Mouse (Mus musculus) ovary, postnatal 36 days (tissue): ENCODE results near the gene 4931422A03Rik.
"Not testable (repeated sequence)": the region's sequence is repeated elsewhere in the genome, so short reads cannot be mapped to it uniquely, and the experiment has no call there.

Experiments
- DNase-seq: peaks from one replicate; pipeline ENCODE4 v3.0.0; 2022; ENCODE audit warnings: low spot score, mixed read lengths

The 4931422A03Rik gene

DNA sequence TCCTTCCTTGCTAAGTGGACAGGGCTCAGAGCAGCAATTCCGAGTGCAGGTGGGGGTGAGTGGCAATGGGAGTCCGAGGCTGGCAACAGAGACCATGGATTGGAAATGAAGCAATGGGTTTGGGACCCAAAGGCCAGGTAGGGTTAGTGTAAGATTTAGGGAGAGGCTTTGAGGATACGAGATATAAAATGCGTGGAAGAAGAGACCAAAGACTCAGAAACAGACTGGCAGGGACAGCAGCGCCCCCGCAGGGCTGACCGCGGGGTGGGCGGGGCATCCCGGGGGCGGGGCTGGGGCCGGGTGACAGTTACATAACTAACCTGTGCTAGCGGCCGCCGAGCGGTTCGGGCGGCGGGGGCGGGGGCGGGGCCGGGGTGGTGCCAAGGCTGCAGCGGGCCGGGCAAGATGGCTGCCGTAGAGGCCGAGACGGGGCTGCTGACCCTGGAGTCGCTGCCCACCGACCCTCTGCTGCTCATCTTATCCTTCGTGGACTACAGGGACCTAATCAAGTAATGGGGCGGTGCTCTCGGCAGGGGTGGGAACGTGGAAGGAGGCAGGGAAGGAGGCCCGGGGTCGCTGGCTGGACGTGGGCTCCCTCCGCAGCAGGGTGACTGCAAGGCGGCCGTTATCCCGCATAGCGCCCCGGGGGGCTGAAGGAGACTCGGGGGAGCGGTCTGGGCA is 563 bp downstream of the 4931422A03Rik start, which contains the start of gene Fbxo3:
Gene Fbxo3, plus strand, starts transcription at position 264 of the 681 bp plus-strand sequence.
- DNase-seq, result peak; percentile 90

DNA sequence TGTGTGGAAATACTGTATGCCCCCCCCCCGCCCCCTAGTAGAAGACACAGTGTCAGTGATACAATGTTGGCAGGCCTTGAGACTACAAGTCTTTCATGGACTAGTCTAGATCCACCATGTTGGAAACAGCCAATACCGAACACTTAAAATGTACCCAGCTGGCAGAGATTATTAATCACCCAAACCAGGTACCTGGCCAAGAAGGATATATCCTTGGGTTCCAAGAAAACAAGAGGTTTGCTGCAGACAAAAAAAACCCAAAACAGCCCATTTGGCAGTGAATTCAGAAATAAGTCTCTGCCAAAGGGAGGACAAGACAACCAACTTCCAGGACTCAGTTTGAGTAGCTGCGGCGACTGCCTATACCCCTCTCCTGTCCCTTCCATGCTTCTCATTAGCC is 3.5 kb downstream of the 4931422A03Rik start:
- DNase-seq, result no peak

DNA sequence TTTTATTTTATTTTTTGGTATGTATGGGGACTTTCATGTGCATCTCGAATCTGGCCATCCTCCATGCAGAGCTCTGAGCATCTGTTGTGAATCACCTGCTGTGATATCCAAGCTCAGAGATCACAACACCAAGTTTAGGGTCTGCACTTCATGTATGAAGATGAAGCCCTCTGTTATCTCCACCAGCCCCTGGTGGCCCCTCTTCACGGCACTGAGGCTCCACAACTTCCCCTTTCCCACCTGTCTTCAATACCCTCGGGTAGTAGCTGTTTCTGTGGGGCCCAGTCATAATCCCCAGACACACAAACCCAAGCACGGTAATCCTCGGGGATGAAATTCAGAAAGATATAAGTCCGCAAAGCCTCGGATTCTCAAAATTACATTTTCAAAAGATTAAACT is 5.1 kb downstream of the 4931422A03Rik start:
- DNase-seq, result no peak

DNA sequence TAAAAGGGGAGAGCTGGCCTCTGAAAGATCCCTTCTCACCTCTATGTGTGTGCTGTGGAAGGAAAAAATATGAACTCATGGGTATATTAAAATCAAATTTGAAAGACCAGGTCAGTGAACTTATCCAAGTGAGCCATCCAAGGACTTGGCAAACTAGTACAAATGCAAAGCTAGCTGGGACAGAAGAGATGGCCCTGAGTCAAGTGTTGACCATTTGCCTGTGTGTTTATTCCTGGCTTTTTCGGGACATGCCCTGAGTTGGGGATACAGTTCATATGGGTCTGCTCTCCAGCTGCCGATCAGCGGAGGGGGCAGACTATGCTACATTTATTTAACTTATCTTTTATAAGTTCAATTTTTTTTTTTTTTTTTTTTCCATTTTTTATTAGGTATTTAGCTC is 19.3 kb downstream of the 4931422A03Rik start:
- DNase-seq, result not testable (repeated sequence)

DNA sequence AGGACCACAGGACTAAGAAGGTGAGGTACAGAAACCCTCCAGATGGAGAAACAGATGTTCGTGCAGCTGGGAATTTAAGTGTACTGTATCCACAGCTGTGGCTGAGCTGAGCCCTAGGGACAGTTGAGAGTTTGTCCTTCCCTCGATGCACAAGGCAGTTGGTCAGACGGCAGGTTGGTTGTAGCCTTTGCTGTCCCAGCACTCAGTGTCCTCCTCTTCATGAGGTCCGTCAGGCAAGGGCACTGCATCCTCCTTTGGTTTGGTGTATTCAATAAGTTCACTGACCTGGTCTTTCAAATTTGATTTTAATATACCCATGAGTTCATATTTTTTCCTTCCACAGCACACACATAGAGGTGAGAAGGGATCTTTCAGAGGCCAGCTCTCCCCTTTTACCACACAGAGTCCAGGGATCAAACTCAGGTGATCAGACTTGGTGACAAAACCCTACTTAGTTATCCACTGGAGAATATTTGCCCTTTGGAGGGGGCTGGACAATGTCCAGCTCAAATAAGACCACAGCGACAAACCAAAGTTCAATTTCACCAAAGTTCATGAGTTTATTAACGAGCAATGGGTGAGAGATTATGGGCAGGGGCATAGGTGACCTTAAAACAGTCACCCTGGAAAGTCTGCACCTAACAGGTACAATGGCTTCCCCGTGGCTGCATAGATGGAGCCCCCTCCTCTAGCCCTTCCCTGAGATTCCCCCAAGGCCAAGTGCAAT is 20.2 kb downstream of the 4931422A03Rik start:
- no peak for DNase-seq

DNA sequence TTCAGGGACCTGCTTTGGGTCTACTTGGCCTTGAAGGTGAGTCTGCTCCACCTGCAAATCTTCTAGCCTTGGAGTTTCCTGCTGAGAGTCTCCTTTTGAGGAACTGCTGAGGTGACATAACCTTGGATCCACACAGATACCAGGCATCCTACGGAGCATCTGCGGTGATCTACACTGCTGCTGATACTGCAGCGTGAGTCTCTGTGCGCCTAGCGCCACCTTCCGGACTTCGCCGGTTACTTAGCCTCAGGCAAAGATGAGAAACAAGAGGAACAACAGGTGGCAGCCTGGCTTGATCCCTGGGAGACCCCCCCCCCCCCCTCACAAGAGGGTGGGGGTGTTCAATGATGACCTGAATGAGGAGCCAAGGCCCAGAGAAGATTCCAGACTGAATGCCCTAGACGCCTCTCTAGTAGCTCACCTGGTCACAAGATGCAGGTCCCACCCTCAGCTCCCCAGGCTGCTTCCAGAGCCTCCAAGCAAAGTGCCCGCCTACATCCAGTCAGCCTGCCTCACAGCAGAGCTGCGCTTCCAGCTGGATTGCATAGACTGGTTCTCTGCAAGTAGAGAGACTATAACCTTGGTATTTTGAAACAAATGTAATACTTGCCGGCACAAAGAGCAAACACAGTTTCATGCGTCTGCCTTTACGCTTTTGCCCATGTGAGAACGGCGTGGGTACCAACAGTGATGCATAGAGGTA is 25.3 kb downstream of the 4931422A03Rik start:
- DNase-seq, result peak; percentile 50

DNA sequence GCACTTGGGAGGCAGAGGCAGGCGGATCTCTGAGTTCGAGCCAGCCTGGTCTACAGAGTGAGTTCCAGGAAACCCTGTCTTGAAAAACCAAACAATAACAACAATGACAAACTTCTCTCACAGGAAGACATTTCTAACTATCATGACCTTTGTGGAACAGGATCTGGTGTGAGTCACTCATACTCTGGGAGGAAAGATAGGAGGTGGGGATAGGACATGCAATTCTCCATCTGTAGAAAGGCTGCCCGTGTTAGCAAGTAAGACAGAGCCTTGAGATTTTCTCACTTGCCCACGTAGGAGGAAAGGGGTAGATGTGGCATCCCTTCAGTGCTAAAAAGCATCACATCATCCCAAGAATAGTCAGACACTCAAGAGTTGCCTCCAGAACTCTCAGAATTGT is 26.3 kb downstream of the 4931422A03Rik start:
- no peak for DNase-seq

DNA sequence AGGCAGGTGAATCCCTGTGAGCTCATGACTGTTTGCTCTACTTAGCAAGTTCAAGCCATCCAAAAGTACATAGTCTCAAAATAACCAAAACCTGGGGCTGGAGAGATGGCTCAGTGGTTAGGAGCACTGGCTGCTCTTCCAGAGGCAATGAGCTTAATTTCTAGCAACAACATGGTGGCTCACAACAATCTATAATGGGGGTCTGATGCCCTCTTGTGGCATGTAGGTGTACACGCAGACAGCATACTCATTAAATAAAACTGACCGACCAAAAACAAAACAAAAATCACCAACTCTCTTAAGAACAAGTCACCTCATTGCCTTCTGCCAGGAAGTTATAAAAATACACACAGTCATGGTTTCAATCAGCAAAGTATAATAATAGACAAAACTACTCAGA is 27.1 kb downstream of the 4931422A03Rik start:
- DNase-seq, result no peak

DNA sequence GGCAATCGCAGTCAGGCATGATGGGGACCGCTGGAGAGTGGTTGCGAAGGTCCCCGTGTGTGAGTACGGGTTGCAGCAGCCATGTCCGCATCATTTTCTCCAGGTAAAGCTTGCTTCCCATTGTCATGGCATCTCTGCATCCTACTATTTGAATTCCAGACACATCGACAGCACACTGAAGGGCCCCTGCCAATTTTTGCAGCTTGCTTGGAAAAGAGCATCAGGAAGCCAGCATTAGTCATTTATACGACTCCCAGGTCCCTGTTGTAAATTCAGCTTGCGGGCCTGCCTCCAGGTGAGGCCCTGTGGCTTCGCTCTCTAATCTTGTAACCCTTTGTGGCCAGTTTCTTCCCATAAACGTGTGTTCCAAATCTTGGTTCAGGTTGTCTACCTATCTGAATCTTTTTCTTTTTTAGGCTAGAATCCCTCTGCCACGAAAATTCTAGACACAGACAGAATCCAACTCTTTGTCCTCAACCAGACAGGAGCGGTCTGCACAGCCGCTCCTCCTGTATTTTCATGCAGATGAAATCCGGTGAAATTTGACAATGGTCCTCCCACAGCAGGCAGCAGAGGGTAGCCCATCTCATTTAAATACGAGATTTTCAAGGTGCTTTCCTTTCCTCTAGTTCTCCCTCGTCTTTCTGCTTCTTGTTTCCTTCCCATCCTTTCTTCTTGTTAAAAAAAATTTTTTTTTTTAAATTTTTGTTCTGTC is 35.4 kb downstream of the 4931422A03Rik start:
- no peak for DNase-seq

DNA sequence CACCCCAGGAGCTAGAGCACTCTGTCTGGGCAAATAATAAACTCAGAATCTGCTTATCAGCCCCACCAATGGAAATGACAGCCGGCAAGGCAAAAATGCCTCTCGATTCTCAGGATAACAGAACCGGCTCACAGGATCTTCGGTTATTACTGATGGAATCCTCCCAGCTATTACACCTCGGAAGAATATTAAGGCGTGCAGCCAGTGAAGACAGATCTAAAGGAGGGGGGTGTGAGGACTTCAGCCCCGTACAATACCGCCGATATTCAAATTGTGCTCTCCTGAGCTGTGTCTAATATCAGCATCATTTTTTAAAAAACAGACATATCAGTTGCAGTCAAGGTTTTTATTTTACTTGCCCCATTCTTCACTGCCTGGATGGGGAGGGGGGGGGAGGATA is 36.0 kb downstream of the 4931422A03Rik start:
- DNase-seq, result no peak

DNA sequence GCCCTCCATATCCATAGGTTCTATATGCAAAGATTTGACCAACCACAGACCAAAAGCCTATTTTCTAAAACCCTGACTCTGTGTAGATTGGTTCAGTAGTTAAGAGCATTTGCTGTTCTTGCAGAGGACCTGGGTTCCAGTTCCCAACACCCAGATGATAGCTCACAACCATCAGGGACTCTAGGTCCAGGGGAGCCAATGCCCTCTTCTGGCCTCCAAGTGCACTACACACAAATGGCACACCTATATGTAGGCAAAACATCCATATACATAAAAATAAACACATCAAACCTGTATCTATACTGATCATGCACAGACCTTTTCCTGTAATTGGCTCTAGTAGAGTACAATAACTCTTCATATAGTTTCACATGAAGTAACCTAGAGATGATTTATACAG is 36.9 kb downstream of the 4931422A03Rik start:
- DNase-seq, result no peak

DNA sequence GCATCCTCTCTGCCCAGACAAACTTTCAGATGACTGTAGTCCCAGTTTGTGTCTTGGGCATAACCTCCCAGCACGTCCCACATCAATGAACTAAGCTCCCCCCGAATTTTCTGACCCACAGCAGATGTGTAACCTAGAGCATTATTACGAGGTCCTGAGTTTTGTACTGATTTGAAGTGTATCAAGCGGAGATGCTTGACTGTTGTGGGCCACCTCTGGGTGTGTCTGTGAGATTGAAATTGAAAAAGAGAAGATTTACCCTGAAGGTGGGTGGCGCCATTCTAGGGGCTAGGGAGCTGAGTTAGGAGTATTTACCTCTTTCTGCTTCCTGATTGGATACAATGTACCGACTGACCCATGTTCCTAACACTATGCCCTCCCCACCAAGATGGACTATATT is 38.4 kb downstream of the 4931422A03Rik start:
- DNase-seq, result no peak

DNA sequence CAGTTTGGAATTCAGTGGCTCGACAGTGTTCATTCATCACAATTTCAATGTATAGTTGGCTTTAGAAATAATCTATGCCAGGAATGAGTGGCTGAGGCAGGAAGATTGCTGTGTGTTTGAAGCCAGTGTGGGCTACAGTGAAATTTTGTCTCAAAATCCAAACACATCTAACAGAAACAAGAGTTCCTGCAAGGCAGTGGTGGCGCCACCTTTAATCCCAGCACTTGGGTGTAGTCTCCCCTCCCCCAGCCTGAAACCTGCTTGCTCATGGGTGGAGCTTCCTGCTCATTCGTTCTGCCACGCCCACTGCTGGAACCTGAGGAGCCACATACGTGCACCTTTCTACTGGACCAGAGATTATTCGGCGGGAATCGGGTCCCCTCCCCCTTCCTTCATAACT is 40.6 kb downstream of the 4931422A03Rik start:
- DNase-seq, result not testable (repeated sequence)

DNA sequence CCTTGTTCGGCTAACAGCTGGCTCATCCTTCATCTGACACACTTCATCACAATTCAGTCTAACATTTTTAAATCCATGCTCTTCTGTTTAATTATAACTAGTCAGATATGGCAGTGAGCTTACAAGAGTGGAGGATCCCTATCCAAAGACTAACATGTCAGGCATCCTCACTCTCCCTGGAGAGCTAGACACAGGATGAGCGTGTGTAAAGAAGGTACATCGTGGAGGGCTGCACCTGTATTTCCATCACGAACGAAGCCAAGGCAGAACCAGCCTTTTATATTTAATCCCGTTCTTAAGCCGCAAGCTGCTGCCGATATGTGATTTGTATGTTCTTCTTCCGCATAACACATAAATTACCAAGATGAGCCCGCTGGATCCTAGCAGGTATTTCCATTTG is 45.0 kb downstream of the 4931422A03Rik start:
- DNase-seq, result no peak

DNA sequence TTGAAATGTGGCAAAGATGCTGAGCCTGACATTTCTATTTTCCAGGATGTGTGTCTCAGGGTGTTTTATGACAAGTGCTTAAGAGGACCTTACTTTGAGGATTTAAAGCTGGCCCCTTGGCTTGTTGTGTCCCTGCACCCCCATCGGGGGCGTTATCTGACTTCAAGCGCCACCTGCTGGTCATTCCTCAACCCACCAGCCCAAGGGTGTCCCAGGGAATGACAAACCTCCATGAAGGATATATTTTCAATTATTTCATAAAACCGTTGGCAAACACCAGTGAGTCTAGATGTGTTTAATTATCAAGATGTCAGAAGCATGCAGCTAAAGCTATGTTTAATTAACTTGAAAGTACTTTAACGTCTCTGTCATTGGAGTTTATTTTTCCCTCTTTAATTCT is 45.9 kb downstream of the 4931422A03Rik start:
- peak; percentile 74 for DNase-seq

DNA sequence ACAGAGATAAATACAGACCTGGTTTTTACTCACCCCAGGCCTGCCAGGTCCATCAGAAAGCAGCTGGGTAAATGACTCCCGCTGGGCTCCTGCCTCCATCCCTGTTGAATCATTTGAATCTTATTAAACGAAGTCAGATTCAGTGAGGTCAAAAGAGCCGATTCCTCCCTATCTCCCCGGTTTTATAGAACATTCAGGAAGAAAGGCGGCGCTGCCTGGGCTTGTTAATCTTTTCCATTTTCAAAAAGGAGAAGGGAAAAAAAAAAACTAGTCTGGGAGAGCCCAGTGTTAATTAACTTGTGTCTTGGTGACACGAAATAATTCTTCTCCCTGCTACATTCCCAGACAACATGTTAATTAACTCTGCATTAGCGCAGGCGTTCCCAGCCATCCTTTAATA is 50.4 kb downstream of the 4931422A03Rik start:
- DNase-seq, result no peak

DNA sequence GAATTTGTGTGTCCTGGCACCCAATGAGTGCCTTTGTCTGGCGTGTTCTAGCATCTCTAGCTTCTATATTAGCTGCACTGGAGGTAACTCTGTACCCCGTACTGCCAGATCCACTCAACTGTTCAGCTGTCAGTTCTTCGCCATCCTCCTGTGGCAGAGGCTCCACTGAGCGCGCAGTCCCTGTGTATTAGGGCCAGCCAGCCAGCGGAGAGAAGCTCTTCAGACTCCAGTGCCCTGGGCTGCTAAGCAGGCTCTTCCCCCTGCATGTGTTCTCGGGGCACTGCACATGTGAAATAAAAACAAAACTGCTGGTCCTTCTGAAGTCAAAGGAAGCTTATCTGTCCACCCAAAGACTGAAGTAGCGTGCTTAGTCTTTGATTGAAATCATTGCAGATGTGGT is 50.9 kb downstream of the 4931422A03Rik start:
- no peak for DNase-seq

DNA sequence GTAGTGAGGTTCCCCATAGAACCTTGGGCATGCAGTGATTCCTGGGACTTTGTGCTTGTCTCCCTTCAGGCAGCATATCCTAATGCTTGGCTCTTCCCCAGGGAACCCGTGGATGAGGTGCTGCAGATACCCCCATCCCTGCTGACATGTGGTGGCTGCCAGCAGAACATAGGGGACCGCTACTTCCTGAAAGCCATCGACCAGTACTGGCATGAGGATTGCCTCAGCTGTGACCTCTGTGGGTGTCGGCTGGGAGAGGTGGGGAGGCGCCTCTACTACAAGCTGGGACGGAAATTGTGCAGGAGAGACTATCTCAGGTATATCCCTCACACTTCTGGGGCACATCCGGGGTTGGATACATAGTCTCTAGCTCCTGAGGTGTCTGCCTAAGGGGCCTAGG is 52.3 kb downstream of the 4931422A03Rik start:
- no peak for DNase-seq

DNA sequence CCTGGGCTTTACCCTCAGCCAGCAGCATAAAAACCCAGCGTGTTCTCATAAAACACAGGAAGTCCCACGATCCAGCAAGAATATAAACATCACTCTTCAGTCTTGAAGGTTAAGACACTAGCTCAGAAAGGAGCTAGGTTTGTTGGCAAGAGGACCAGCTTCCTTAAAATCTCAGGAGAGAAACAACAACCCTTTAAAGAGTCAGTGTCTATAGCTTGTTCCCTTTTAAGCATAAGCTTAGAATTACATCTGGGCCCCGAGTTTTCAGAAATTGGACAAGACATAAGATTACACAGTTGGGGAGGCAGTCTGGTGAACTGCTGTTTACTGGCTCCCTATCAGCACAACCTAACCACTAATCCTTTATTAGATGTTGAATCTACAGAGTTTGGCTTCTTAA is 56.3 kb downstream of the 4931422A03Rik start:
- no peak for DNase-seq

DNA sequence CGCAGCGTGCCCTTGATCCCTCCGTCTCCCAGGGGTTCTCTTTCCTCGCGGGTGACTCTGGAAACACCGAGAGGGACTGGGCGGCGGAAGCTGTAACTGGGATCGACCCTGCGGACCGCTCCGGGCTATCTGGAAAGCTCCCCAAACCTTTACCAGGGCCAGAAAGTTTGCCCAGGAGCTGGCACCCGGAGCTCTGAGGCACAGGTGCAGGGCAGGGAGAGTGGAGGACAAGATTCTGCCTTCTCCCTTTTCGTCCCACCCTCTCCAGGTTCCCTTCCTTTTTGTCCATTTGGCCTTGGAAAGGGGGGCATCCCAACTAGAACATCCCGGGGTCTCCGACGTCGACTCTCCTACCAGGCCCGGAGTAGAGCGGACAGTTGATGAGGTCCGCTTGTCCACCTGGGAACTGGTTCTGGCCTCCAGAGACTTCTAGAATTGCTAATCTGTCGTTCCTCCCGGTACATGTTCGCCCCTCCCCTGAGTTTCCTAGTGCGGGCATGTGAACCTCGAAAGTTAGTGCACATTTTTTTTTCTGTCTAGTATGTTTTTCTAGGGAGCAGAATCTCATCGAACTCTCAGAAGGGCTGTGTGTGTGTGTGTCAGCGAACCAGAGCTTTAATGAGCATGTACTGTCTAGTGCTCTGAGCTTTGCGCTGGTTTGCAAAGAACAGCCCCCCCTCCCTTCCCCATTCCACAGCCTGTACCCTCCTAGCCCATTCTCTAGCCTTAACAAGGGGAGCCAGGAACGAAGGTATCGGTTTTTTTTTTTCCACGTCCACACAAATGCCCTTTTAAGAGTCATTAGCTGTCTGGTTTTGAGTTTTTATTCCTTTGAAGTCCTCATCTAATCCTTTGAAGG is 57.1 kb downstream of the 4931422A03Rik start:
- no peak for DNase-seq

DNA sequence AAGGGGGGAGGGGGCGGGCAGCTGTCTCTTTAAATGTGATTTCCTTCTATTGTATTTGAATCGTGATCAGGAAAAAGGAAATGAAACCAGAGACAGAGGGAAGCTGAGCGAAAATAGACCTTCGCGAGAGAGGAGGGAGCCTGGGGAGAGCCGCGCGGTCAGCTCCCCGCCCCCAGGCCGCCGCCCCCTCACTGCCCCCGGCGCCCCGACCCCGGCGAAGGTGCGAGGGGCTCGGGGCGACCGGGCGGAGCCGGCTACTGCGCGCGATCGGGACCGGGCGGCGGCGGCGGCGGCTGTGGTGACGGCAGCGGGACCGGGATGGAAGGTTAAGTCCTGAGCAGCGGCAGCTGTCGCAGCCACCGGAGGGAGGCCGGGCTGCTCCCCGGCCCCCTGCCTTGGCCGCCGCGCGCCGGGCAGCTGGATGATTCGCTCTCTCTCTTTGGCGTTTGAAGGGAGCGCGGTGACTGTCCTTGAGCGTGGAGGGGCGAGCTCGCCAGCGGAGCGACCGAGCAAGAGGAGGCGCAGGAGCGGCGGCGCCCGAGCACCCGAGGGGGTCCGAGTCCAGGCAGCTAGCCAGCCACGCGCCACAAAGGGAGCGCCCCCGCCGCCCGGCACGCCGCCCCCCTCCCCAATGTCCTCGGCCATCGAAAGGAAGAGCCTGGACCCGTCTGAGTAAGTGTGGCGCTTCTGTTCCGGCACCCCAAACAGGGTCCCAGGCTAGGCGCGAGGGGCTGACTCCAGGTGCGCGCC is 57.9 kb downstream of the 4931422A03Rik start:
- DNase-seq, result peak; percentile 62
